Mouse (Mus musculus) T-helper 1 cell (primary cell): ENCODE results near the gene Olfr114.

Source experiments
- in situ Hi-C: fragments of 300-600 bp; cut with MboI, MseI; formaldehyde crosslinking; loops from one replicate; pipeline ENCODE4 v1.15.1; 2025; ENCODE audit warnings: high pct_unique_total_duplicates

Gene Olfr114

GRCm38 (mm10) chr17:37592643-37593042, at the start of gene Olfr114:
Gene Olfr114, minus strand, starts transcription at chr17:37592743.
- in situ Hi-C loops: no loop called here

- in situ Hi-C loops: no loop called here
Observed at GRCm38 (mm10) chr17:37627009-37627408, 34.5 kb upstream of the Olfr114 start, which contains the start of the genes Olfr115 and Olfr116. Gene Olfr115, minus strand, starts transcription at chr17:37627109. Gene Olfr116, minus strand, starts transcription at chr17:37627199.

GRCm38 (mm10) chr17:37577563-37577962, 15.0 kb downstream of the Olfr114 start, which contains the start of gene Olfr113:
Gene Olfr113, minus strand, starts transcription at chr17:37577663.
- in situ Hi-C loops: no loop called here

- in situ Hi-C loops: no loop called here
Observed at GRCm38 (mm10) chr17:37569351-37569750, 23.2 kb downstream of the Olfr114 start, which contains the start of gene Olfr112. Gene Olfr112, minus strand, starts transcription at chr17:37569451.

DNA sequence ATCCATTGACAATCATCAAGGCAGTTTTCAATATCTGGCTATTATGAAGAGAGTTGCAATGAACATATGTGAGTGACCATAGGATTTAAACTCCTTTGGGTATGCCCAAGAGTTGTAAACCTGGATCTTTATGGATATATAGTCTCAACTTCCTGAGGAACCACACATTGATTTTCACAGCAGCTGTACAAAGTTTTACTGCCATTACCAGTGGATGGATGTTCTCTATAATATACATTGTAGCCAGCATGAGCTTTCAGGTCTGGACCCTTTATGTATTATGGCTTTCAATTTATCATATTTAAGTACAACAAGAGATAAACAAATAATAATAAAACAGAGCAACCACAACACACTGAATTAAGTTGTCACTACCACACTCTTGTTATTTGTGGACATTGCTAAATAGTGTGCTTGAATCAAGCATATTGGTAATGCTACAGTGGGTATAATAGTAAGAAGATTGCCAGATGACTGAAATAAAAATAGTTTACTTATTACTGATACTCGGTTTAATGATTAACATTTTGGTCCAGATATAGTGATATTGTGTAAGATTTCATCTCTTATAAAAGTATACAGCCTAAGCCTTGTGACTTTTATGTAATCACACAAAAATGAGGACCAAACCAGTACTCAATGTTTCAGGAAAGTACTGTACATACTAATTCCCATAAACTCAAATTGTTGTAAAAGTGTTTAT, 33.5 kb downstream of the Olfr114 start:
- in situ Hi-C loops: no loop called here

- in situ Hi-C loops: no loop called here
Observed at GRCm38 (mm10) chr17:37543800-37544435, 48.6 kb downstream of the Olfr114 start.

GRCm38 (mm10) chr17:37541454-37542119, 51.0 kb downstream of the Olfr114 start:
- in situ Hi-C loops: no loop called here
